Mouse (Mus musculus) hindbrain, embryonic 11.5 days (tissue): ENCODE data around the gene Sptb. TPM values are rescaled to one million over a fixed set of nuclear protein-coding genes. Genes with fewer than 3 reads are reported as not detected.
A peak's percentile ranks its signal among the peaks of the same experiment; 100 is the strongest.

Source experiments
- ATAC-seq: fragments of 200-750 bp; cut with Nextera tagmentation; 2 replicates; pipeline ENCODE4 v1.8.0; 2017; ENCODE audit warnings: mild to moderate bottlenecking, moderate TSS enrichment, moderate library complexity; ENCODE audit not compliant: low FRiP score
- DNase-seq: peaks from one replicate; pipeline ENCODE4 v3.0.0-alpha.2; 2015; ENCODE audit warnings: low spot score
- H3K27ac ChIP-seq: fragments of 300-500 bp; sonication (generic); 2 replicates; pipeline ENCODE4 v1.5.1; 2014; ENCODE audit warnings: mild to moderate bottlenecking, low read depth, low read length
- H3K27me3 ChIP-seq: fragments of 300-500 bp; sonication (generic); 2 replicates; pipeline ENCODE4 v1.6.1; 2014; ENCODE audit warnings: mild to moderate bottlenecking, low read length, moderate library complexity, mixed read lengths; ENCODE audit not compliant: control insufficient read depth, insufficient read depth
- H3K36me3 ChIP-seq: fragments of 300-500 bp; sonication (generic); 2 replicates; pipeline ENCODE4 v1.6.1; 2014; ENCODE audit warnings: mild to moderate bottlenecking, low read length, moderate library complexity, mixed read lengths; ENCODE audit not compliant: control insufficient read depth, insufficient read depth
- H3K4me1 ChIP-seq: fragments of 300-500 bp; sonication (generic); replicated peaks from 2 replicates; pipeline ENCODE4 v1.6.1; 2014; ENCODE audit warnings: low read length, mixed read lengths; ENCODE audit not compliant: control insufficient read depth, insufficient read depth
- H3K4me2 ChIP-seq: fragments of 300-500 bp; sonication (generic); replicated peaks from 2 replicates; pipeline ENCODE4 v1.6.1; 2014; ENCODE audit warnings: mild to moderate bottlenecking, low read depth, low read length
- H3K4me3 ChIP-seq: fragments of 300-500 bp; sonication (generic); 2 replicates; pipeline ENCODE4 v1.5.1; 2014; ENCODE audit warnings: low read depth, low read length
- H3K9ac ChIP-seq: fragments of 300-500 bp; sonication (generic); 2 replicates; pipeline ENCODE4 v1.6.1; 2014; ENCODE audit warnings: low read depth, low read length
- H3K9me3 ChIP-seq: fragments of 300-500 bp; sonication (generic); 2 replicates; pipeline ENCODE4 v1.6.1; 2016; ENCODE audit warnings: low read length; ENCODE audit not compliant: control insufficient read depth
- WGBS: fragments of 180-500 bp; shearing (Covaris S2); extraction: QIAGEN DNeasy Blood & Tissue Kit; methylation state at CpG from one replicate; pipeline ENCODE4 v1.1.7; 2014; 5-methylcytosine and 5-hydroxymethylcytosine counted together
- polyA plus RNA-seq: library from polyadenylated mRNA; unstranded; fragments of >200 nt; fragmentation: Nextera tagmentation; extraction: Ambion mirVana; gene quantifications from 2 replicates; pipeline ENCODE4 v1.2.1, GENCODE M21; 2014

The Sptb gene
- 3.6 and 3.9 TPM in 2 replicates for polyA plus RNA-seq

DNA sequence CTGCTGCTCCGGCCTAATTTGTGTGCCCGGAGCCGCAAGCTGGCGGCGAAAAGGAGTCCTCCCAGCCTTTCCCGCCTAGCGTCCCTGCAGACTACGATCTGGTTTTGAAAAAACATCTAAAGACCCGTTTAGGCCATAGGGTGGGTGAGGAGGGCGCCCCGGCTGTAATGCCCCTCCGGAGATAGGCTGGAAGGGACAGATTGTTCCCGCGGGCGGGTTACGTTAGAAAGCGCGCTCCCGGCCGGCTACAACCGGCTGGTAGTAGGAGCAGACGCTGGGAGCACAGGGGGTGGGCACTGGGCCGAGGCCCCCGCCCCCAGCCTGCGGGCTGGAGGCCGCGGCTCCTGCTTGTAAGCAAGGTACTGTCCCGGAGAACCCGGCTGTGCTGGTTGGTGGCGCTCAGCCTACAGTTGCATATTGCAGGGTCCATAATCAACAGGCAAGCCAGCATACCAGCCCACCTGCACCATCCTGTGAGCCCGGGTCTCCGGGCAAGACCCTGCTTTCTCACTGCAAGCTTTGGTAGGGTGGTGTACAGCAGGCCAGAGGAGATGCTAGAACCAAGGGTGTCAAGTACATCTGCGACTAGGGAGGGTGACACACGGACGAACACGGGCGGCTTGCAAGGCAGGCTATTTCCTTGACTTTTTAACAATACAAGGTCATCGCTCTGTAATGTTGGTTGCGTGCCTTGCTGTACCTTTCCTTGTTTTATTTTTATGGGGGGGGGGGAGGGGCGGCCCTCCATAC lies at the start of gene Sptb:
Gene Sptb, minus strand, starts transcription at position 197 of the 750 bp plus-strand sequence.
- peak; percentile 69 for DNase-seq
- Histone ChIP-seq H3K36me3 (no peaks in the 10 kb centered on the region), H3K9ac (peak within 1 kb of the TSS; percentile 68), H3K4me3 (peak within 1 kb of the TSS; percentile 76), H3K9me3 (no peaks in the 10 kb centered on the region), H3K27ac (no peak within 1 kb of the TSS), H3K4me1 (0 out of 2 replicates have a peak, but pooled peaks cover 2% of the 10 kb centered on the region), H3K4me2 (peak within 1 kb of the TSS; percentile 100), H3K27me3 (peaks cover 40% of the 10 kb centered on the region)
- under 1% methylated on average over 40 of the region's 40 CpGs for WGBS
- ATAC-seq: peak; percentile 72

DNA sequence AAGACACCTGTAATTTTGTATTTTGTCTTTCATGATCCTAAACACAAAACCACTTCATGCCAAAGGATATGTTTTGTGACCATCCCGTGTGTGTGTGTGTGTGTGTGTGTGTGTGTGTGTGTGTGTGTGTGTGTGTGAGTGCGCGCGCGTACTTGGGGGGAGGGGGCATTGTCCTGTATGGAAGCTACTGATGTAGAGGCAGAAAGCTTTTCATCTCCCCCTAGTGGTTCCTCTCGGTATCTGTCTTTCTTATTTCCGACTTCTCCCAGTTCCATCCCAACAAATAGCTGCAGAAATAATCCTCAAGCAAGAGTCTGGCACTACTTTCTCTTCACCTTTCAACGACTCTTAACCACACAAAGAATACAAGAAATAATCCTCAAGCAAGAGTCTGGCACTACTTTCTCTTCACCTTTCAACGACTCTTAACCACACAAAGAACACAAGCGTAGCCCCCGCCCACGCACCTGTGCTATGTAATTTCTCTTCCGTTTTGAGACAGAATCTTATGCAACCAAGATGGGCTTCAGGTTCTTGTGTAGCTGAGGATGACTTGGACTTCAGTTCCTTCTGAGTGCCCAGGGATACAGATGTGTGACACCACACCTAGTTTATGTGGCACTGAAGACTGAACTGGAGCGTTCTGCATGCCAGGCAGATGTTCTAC lies 42.4 kb upstream of the Sptb start:
- Histone ChIP-seq H3K4me1 (no peaks in the 10 kb centered on the region), H3K9me3 (no peaks in the 10 kb centered on the region), H3K27me3 (no peaks in the 10 kb centered on the region), H3K9ac (no peak overlapping the region), H3K4me3 (no peak overlapping the region), H3K27ac (no peak overlapping the region), H3K4me2 (no peak overlapping the region), H3K36me3 (no peaks in the 10 kb centered on the region)
- no peak for ATAC-seq
- WGBS: 54% methylated on average over 14 of the region's 14 CpGs
- peak; percentile 76 for DNase-seq

DNA sequence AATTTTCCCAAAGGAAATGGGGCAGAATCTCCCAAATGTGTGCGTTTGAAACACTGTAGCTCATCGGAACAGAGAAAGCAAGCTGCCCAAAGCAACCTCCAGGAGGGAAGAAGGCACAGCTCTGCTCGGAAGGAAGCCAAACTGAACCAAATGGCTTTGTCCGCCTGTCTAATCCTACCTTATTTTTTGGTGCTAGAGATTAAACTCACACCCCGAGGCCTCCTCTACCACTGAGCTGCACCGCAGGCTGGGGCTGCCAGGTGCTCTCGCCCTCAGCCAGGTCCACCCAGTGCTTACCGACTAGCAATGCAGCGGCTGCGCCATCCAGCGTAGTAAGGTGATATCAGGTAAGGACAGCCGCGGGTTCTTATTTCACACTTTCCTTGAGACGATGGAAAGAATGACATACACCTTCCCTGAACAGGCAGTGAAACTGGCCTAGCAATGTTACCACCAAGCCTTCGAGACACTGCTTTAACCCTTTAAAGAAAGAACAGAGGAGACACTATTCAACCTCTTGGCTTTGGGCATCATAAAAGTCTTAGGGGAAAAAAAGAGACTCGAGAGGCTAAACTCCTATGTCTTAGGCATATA lies 40.6 kb upstream of the Sptb start:
- WGBS: 84% methylated on average over 16 of the region's 16 CpGs
- Histone ChIP-seq H3K9ac (no peak overlapping the region), H3K4me2 (no peak overlapping the region), H3K27ac (no peak overlapping the region), H3K9me3 (no peaks in the 10 kb centered on the region), H3K4me1 (no peaks in the 10 kb centered on the region), H3K27me3 (no peaks in the 10 kb centered on the region), H3K4me3 (no peak overlapping the region), H3K36me3 (no peaks in the 10 kb centered on the region)
- DNase-seq (no peak), ATAC-seq (no peak)

- H3K9ac ChIP-seq: no peak overlapping the region
- H3K36me3 ChIP-seq: no peaks in the 10 kb centered on the region
- DNase-seq (no peak), ATAC-seq (no peak)
- no peak overlapping the region for H3K4me3 ChIP-seq
- WGBS: 81% methylated on average over 4 of the region's 4 CpGs
- H3K27ac ChIP-seq: no peak overlapping the region
- H3K4me1 ChIP-seq: no peaks in the 10 kb centered on the region
- no peak overlapping the region for H3K4me2 ChIP-seq
- H3K27me3 ChIP-seq: no peaks in the 10 kb centered on the region
- no peaks in the 10 kb centered on the region for H3K9me3 ChIP-seq
These were observed 17.6 kb upstream of the Sptb start for GRCm38 (mm10) chr12:76727955-76728354.

DNA sequence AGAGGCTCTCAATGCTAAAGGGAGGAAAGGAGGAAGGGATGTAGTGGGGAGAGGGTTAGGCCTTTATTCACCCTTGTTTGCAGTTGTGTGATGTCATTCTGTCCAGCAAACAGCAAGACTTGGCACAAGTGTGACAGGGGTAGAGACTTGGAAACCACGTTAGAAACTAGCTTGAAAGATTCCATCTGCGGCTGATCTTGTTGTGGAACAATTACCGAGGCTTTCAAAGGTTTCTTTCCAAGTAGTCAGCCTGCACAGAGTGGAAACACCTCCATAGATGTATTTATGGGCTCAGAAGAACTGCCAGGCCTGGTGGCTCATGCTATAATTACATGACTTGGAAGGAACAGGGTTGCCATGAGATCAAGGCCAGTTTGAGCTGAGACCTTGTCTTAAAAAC lies 11.7 kb upstream of the Sptb start:
- Histone ChIP-seq H3K27me3 (no peaks in the 10 kb centered on the region), H3K9ac (no peak overlapping the region), H3K4me2 (no peak overlapping the region), H3K9me3 (no peaks in the 10 kb centered on the region), H3K4me3 (no peak overlapping the region), H3K36me3 (no peaks in the 10 kb centered on the region), H3K4me1 (no peaks in the 10 kb centered on the region), H3K27ac (no peak overlapping the region)
- ATAC-seq: no peak
- 83% methylated on average over 3 of the region's 3 CpGs for WGBS
- DNase-seq: no peak

GRCm38 (mm10) chr12:76720572-76720971 lies 10.2 kb upstream of the Sptb start:
- Histone ChIP-seq H3K9me3 (no peaks in the 10 kb centered on the region), H3K4me3 (no peak overlapping the region), H3K4me1 (no peaks in the 10 kb centered on the region), H3K27ac (no peak overlapping the region), H3K9ac (no peak overlapping the region), H3K4me2 (no peak overlapping the region), H3K36me3 (no peaks in the 10 kb centered on the region), H3K27me3 (no peaks in the 10 kb centered on the region)
- no peak for ATAC-seq
- DNase-seq: no peak

GRCm38 (mm10) chr12:76718384-76718783 lies 8.0 kb upstream of the Sptb start:
- H3K9me3 ChIP-seq: no peaks in the 10 kb centered on the region
- H3K4me1 ChIP-seq: no peaks in the 10 kb centered on the region
- no peak overlapping the region for H3K9ac ChIP-seq
- no peaks in the 10 kb centered on the region for H3K36me3 ChIP-seq
- no peak for ATAC-seq
- H3K27ac ChIP-seq: no peak overlapping the region
- no peak overlapping the region for H3K4me2 ChIP-seq
- WGBS: 88% methylated on average over 4 of the region's 4 CpGs
- H3K4me3 ChIP-seq: no peak overlapping the region
- DNase-seq: no peak
- H3K27me3 ChIP-seq: no peaks in the 10 kb centered on the region

GRCm38 (mm10) chr12:76709795-76710350 lies 474 bp downstream of the Sptb start:
- Histone ChIP-seq H3K4me2 (peak overlapping the region; percentile 100), H3K9me3 (no peaks in the 10 kb centered on the region), H3K9ac (peak overlapping the region; percentile 68), H3K36me3 (no peaks in the 10 kb centered on the region), H3K4me1 (0 out of 2 replicates have a peak, but pooled peaks cover 2% of the 10 kb centered on the region), H3K27ac (no peak overlapping the region), H3K4me3 (peak overlapping the region; percentile 76), H3K27me3 (peaks cover 40% of the 10 kb centered on the region)
- whole genome bisulfite sequencing: 2% methylated on average over 46 of the region's 55 CpGs
- no peak for DNase-seq
- peak; percentile 84 for ATAC-seq
